Mouse (Mus musculus): ENCODE results near the gene Dync1h1. TPM values are rescaled to one million over a fixed set of nuclear protein-coding genes. Genes with fewer than 3 reads are reported as not detected.

The Dync1h1 gene
- total and polyA plus RNA-seq, 3 experiments: 24.9 to 114 (median 80.1) TPM

- no peak for DNase-seq (ENCODE audit: extremely low read depth)
- Histone ChIP-seq H3K36me3 (replicated peaks in 1 of 2; ENCODE audit: control insufficient read depth in 1 of 2, insufficient read depth in 1 of 2, low read length in 1 of 2) (peaks cover 53 to 89% of the 10 kb centered on the region in 2 experiments), H3K27me3 (replicated peaks) (no peaks in the 10 kb centered on the region), H3K4me3 (replicated peaks in 1 of 3; ENCODE audit: low read depth in 2 of 3, low read length in 2 of 3, poor library complexity in 1 of 3) (no peak overlapping the region), H3K9me3 (replicated peaks; ENCODE audit: low read length) (no peaks in the 10 kb centered on the region), H3K27ac (ENCODE audit: insufficient read depth, low read depth) (no peak overlapping the region), H3K9ac (ENCODE audit: insufficient read depth, low read depth) (no peak overlapping the region), H3K4me2 (ENCODE audit: insufficient read depth, low read depth, poor library complexity, severe bottlenecking) (no peak overlapping the region), H3K79me2 (replicated peaks; ENCODE audit: control insufficient read depth, extremely low read depth, insufficient read depth, poor library complexity, severe bottlenecking) (no peaks in the 10 kb centered on the region), H3K4me1 (ENCODE audit: control insufficient read depth in 1 of 2, insufficient read depth in 2 of 2) (no peaks in the 10 kb centered on the region; a peak in 1 of 4 replicates)
- dilution Hi-C loops (cut with MboI; ENCODE audit: extremely low pct_ligation_motif_present, extremely low pct_unique_long_range_greater_than_20kb, low sequenced_read_pairs): no loop called here
- in situ Hi-C loops (cut with MboI; ENCODE audit: low pct_ligation_motif_present, low pct_unique_long_range_greater_than_20kb, low sequenced_read_pairs): no loop called here
- no peak for TF ChIP-seq JUN (IDR thresholded peaks at IDR 0.05; ENCODE audit: insufficient read depth, low read depth, low read length)
- no peak for TF ChIP-seq NRF1 (IDR thresholded peaks at IDR 0.05; ENCODE audit: low read depth, low read length)
- TF ChIP-seq ZMIZ1 (IDR thresholded peaks at IDR 0.05; ENCODE audit: low read depth, low read length): no peak
These were observed 43.1 kb upstream of the Dync1h1 start for GRCm38 (mm10) chr12:110558175-110558574.

GRCm38 (mm10) chr12:110563383-110563782 is 37.9 kb upstream of the Dync1h1 start:
- Histone ChIP-seq H3K4me2 (ENCODE audit: insufficient read depth, low read depth, poor library complexity, severe bottlenecking) (no peak overlapping the region), H3K9me3 (replicated peaks; ENCODE audit: low read length) (no peaks in the 10 kb centered on the region), H3K27ac (ENCODE audit: insufficient read depth, low read depth) (no peak overlapping the region), H3K4me3 (replicated peaks in 1 of 3; ENCODE audit: low read depth in 2 of 3, low read length in 2 of 3, poor library complexity in 1 of 3) (no peak overlapping the region), H3K4me1 (ENCODE audit: control insufficient read depth in 1 of 2, insufficient read depth in 2 of 2) (no peaks in the 10 kb centered on the region), H3K36me3 (replicated peaks in 1 of 2; ENCODE audit: control insufficient read depth in 1 of 2, insufficient read depth in 1 of 2, low read length in 1 of 2) (peaks cover 51 to 89% of the 10 kb centered on the region in 2 experiments), H3K27me3 (replicated peaks) (no peaks in the 10 kb centered on the region), H3K9ac (ENCODE audit: insufficient read depth, low read depth) (no peak overlapping the region), H3K79me2 (replicated peaks; ENCODE audit: control insufficient read depth, extremely low read depth, insufficient read depth, poor library complexity, severe bottlenecking) (no peaks in the 10 kb centered on the region)
- dilution Hi-C loops (cut with MboI; ENCODE audit: extremely low pct_ligation_motif_present, extremely low pct_unique_long_range_greater_than_20kb, low sequenced_read_pairs) (no loop called here), in situ Hi-C loops (cut with MboI; ENCODE audit: low pct_ligation_motif_present, low pct_unique_long_range_greater_than_20kb, low sequenced_read_pairs) (no loop called here)
- TF ChIP-seq KAT2A (IDR thresholded peaks at IDR 0.05; ENCODE audit: insufficient replicate concordance, low read length) (no peak), POLR2AphosphoS2 (IDR thresholded peaks at IDR 0.05; ENCODE audit: low read depth, low read length) (no peak), EP300 (IDR thresholded peaks at IDR 0.05; ENCODE audit: low read length) (no peak), TCF12 (IDR thresholded peaks at IDR 0.05; ENCODE audit: low read depth, low read length) (no peak), IRF4 (IDR thresholded peaks at IDR 0.05; ENCODE audit: low read depth, low read length) (no peak), USF1 (IDR thresholded peaks at IDR 0.05; ENCODE audit: low read depth, low read length) (no peak), MAZ (IDR thresholded peaks at IDR 0.05; ENCODE audit: low read depth, low read length) (no peak), PAX5 (IDR thresholded peaks at IDR 0.05; ENCODE audit: low read length) (no peak), ELF1 (IDR thresholded peaks at IDR 0.05; ENCODE audit: low read depth, low read length) (no peak), RAD21 (IDR thresholded peaks at IDR 0.05; ENCODE audit: low read depth, low read length) (no peak), SMC3 (IDR thresholded peaks at IDR 0.05; ENCODE audit: low read depth, low read length) (no peak), CHD1 (IDR thresholded peaks at IDR 0.05; ENCODE audit: low read depth, low read length) (no peak), UBTF (IDR thresholded peaks at IDR 0.05; ENCODE audit: low read depth, low read length) (no peak), BHLHE40 (IDR thresholded peaks at IDR 0.05; ENCODE audit: low read depth, low read length) (no peak), MAX (IDR thresholded peaks at IDR 0.05; ENCODE audit: low read length) (no peak), CTCF (conservative IDR thresholded peaks at IDR 0.05 in 1 of 2, IDR thresholded peaks at IDR 0.05 in 1 of 2; ENCODE audit: low read depth in 2 of 2, low read length in 2 of 2) (no peak), USF2 (conservative IDR thresholded peaks at IDR 0.05; ENCODE audit: low read depth, low read length) (no peak), TBP (conservative IDR thresholded peaks at IDR 0.05; ENCODE audit: low read depth, low read length) (no peak), GABPA (IDR thresholded peaks at IDR 0.05; ENCODE audit: insufficient replicate concordance, low read depth, low read length) (no peak)
- no peak for DNase-seq (ENCODE audit: extremely low read depth)

Data from CH12.LX (cell line).